Mouse (Mus musculus) hindbrain, embryonic 13.5 days (tissue): ENCODE measurements around the gene Plekha6. TPM values are rescaled to one million over a fixed set of nuclear protein-coding genes. Genes with fewer than 3 reads are reported as not detected.
A peak's percentile ranks its signal among the peaks of the same experiment; 100 is the strongest.

Experiments
- ATAC-seq: fragments of 200-750 bp; cut with Nextera tagmentation; 2 replicates; pipeline ENCODE4 v1.8.0; 2017; ENCODE audit warnings: moderate TSS enrichment; ENCODE audit not compliant: low FRiP score
- H3K27ac ChIP-seq: fragments of 300-500 bp; sonication (generic); 2 replicates; pipeline ENCODE4 v1.5.1; 2015; ENCODE audit warnings: inconsistent platforms, mild to moderate bottlenecking, moderate library complexity
- H3K27me3 ChIP-seq: fragments of 300-500 bp; sonication (generic); 2 replicates; pipeline ENCODE4 v1.6.1; 2015; ENCODE audit warnings: mild to moderate bottlenecking, inconsistent platforms
- H3K36me3 ChIP-seq: fragments of 300-500 bp; sonication (generic); 2 replicates; pipeline ENCODE4 v1.6.1; 2015; ENCODE audit warnings: mild to moderate bottlenecking, inconsistent platforms
- H3K4me1 ChIP-seq: fragments of 300-500 bp; sonication (generic); replicated peaks from 2 replicates; pipeline ENCODE4 v1.6.1; 2015; ENCODE audit warnings: inconsistent platforms
- H3K4me2 ChIP-seq: fragments of 300-500 bp; sonication (generic); 2 replicates; pipeline ENCODE4 v1.6.1; 2015; ENCODE audit warnings: inconsistent platforms, mild to moderate bottlenecking, moderate library complexity
- H3K4me3 ChIP-seq: fragments of 300-500 bp; sonication (generic); 2 replicates; pipeline ENCODE4 v1.5.1; 2015; ENCODE audit warnings: mild to moderate bottlenecking, inconsistent platforms
- H3K9ac ChIP-seq: fragments of 300-500 bp; sonication (generic); 2 replicates; pipeline ENCODE4 v1.6.1; 2015; ENCODE audit warnings: mild to moderate bottlenecking, inconsistent platforms
- H3K9me3 ChIP-seq: fragments of 300-500 bp; sonication (generic); 2 replicates; pipeline ENCODE4 v1.6.1; 2016; ENCODE audit warnings: inconsistent platforms
- WGBS: fragments of 180-500 bp; shearing (Covaris S2); methylation state at CpG from one replicate; pipeline ENCODE4 v1.1.7; 2015; 5-methylcytosine and 5-hydroxymethylcytosine counted together
- polyA plus RNA-seq: library from polyadenylated mRNA; unstranded; fragments of >200 nt; fragmentation: Nextera tagmentation; extraction: Ambion mirVana; gene quantifications from 2 replicates; pipeline ENCODE4 v1.2.1, GENCODE M21; 2015

The Plekha6 gene
- polyA plus RNA-seq, 1 experiment from 2014 or later, result 20.4 TPM

GRCm38 (mm10) chr1:133225561-133225960, 61.6 kb downstream of the Plekha6 start:
- 94% methylated on average over 2 of the region's 2 CpGs for WGBS
- H3K27ac ChIP-seq, result peak overlapping the region; percentile 63; the same call in 1 of the 2 replicates
- 0 out of 2 replicates have a peak, but pooled peaks cover 4% of the 10 kb centered on the region for H3K27me3 ChIP-seq
- no peaks in the 10 kb centered on the region for H3K36me3 ChIP-seq
- H3K9me3 ChIP-seq, result no peaks in the 10 kb centered on the region
- H3K4me2 ChIP-seq, result no peak overlapping the region
- peaks cover 63% of the 10 kb centered on the region for H3K4me1 ChIP-seq
- 0 out of 2 replicates have a peak overlapping the region, but pooled peaks have one; percentile 25 for H3K9ac ChIP-seq
- no peak for ATAC-seq
- no peak overlapping the region for H3K4me3 ChIP-seq

- H3K27me3 ChIP-seq, result 0 out of 2 replicates have a peak, but pooled peaks cover 4% of the 10 kb centered on the region
- no peak overlapping the region for H3K4me3 ChIP-seq
- H3K27ac ChIP-seq, result peak overlapping the region; percentile 63
- no peak for ATAC-seq
- WGBS, result 23% methylated on average over 9 of the region's 9 CpGs
- peaks cover 63% of the 10 kb centered on the region for H3K4me1 ChIP-seq
- no peaks in the 10 kb centered on the region for H3K9me3 ChIP-seq
- H3K9ac ChIP-seq, result peak overlapping the region; percentile 25; the same call in 1 of the 2 replicates
- no peak overlapping the region for H3K4me2 ChIP-seq
- no peaks in the 10 kb centered on the region for H3K36me3 ChIP-seq
Observed at GRCm38 (mm10) chr1:133225963-133226660, 62.1 kb downstream of the Plekha6 start.

- ATAC-seq, result peak; percentile 43; the same call in 1 of the 2 replicates
- H3K4me1 ChIP-seq, result peaks cover 59% of the 10 kb centered on the region
- no peaks in the 10 kb centered on the region for H3K9me3 ChIP-seq
- no peak overlapping the region for H3K4me3 ChIP-seq
- H3K9ac ChIP-seq, result peak overlapping the region; percentile 9; the same call in 1 of the 2 replicates
- 0 out of 2 replicates have a peak, but pooled peaks cover 4% of the 10 kb centered on the region for H3K27me3 ChIP-seq
- H3K27ac ChIP-seq, result peak overlapping the region; percentile 61
- 22% methylated on average over 9 of the region's 9 CpGs for WGBS
- H3K36me3 ChIP-seq, result no peaks in the 10 kb centered on the region
- H3K4me2 ChIP-seq, result peak overlapping the region; percentile 2; the same call in 1 of the 2 replicates
Observed at GRCm38 (mm10) chr1:133226928-133227327, 62.9 kb downstream of the Plekha6 start.

GRCm38 (mm10) chr1:133227378-133227777, 63.4 kb downstream of the Plekha6 start:
- 47% methylated on average over 2 of the region's 2 CpGs for WGBS

GRCm38 (mm10) chr1:133228809-133229487, 64.9 kb downstream of the Plekha6 start:
- H3K4me1 ChIP-seq, result peaks cover 49% of the 10 kb centered on the region
- H3K4me3 ChIP-seq, result no peak overlapping the region
- H3K9me3 ChIP-seq, result no peaks in the 10 kb centered on the region
- H3K27me3 ChIP-seq, result 0 out of 2 replicates have a peak, but pooled peaks cover 4% of the 10 kb centered on the region
- H3K36me3 ChIP-seq, result no peaks in the 10 kb centered on the region
- WGBS, result 62% methylated on average over 9 of the region's 9 CpGs
- H3K27ac ChIP-seq, result no peak overlapping the region
- no peak for ATAC-seq
- no peak overlapping the region for H3K9ac ChIP-seq
- H3K4me2 ChIP-seq, result no peak overlapping the region

More at GRCm38 (mm10) chr1:133227378-133227777, 63.4 kb downstream of the Plekha6 start:
- no peak overlapping the region for H3K4me3 ChIP-seq
- no peaks in the 10 kb centered on the region for H3K9me3 ChIP-seq
- H3K36me3 ChIP-seq, result no peaks in the 10 kb centered on the region
- ATAC-seq, result no peak
- H3K4me2 ChIP-seq, result 0 out of 2 replicates have a peak overlapping the region, but pooled peaks have one; percentile 2
- peaks cover 55% of the 10 kb centered on the region for H3K4me1 ChIP-seq
- no peak overlapping the region for H3K9ac ChIP-seq
- H3K27ac ChIP-seq, result peak overlapping the region; percentile 61
- 0 out of 2 replicates have a peak, but pooled peaks cover 4% of the 10 kb centered on the region for H3K27me3 ChIP-seq

GRCm38 (mm10) chr1:133231523-133232193, 67.6 kb downstream of the Plekha6 start:
- H3K9ac ChIP-seq, result no peak overlapping the region
- no peak for ATAC-seq
- H3K36me3 ChIP-seq, result no peaks in the 10 kb centered on the region
- H3K4me3 ChIP-seq, result no peak overlapping the region
- H3K4me2 ChIP-seq, result no peak overlapping the region
- H3K27me3 ChIP-seq, result no peaks in the 10 kb centered on the region
- no peaks in the 10 kb centered on the region for H3K9me3 ChIP-seq
- H3K4me1 ChIP-seq, result peaks cover 44% of the 10 kb centered on the region
- 93% methylated on average over 7 of the region's 7 CpGs for WGBS
- H3K27ac ChIP-seq, result no peak overlapping the region

GRCm38 (mm10) chr1:133235909-133236308, 71.9 kb downstream of the Plekha6 start:
- Histone ChIP-seq H3K9ac (no peak overlapping the region), H3K4me1 (peaks cover 52% of the 10 kb centered on the region), H3K4me3 (no peak overlapping the region), H3K9me3 (no peaks in the 10 kb centered on the region), H3K27ac (no peak overlapping the region), H3K27me3 (no peaks in the 10 kb centered on the region), H3K36me3 (peaks cover 8% of the 10 kb centered on the region; the same call in 1 of the 2 replicates), H3K4me2 (no peak overlapping the region)
- 45% methylated on average over 5 of the region's 5 CpGs for WGBS
- ATAC-seq, result no peak

- H3K9me3 ChIP-seq, result no peaks in the 10 kb centered on the region
- H3K27me3 ChIP-seq, result no peaks in the 10 kb centered on the region
- peak overlapping the region; percentile 19; the same call in 1 of the 2 replicates for H3K9ac ChIP-seq
- no peak overlapping the region for H3K4me3 ChIP-seq
- ATAC-seq, result 0 out of 2 replicates have a peak, but pooled peaks have one; percentile 43
- H3K4me2 ChIP-seq, result no peak overlapping the region
- WGBS, result 38% methylated on average over 8 of the region's 8 CpGs
- H3K4me1 ChIP-seq, result peaks cover 49% of the 10 kb centered on the region
- H3K36me3 ChIP-seq, result peaks cover 8% of the 10 kb centered on the region; the same call in 1 of the 2 replicates
- peak overlapping the region; percentile 8; the same call in 1 of the 2 replicates for H3K27ac ChIP-seq
Observed at GRCm38 (mm10) chr1:133236693-133237440, 72.9 kb downstream of the Plekha6 start.

GRCm38 (mm10) chr1:133237670-133238069, 73.7 kb downstream of the Plekha6 start:
- no peak overlapping the region for H3K4me2 ChIP-seq
- peaks cover 8% of the 10 kb centered on the region; the same call in 1 of the 2 replicates for H3K36me3 ChIP-seq
- peaks cover 45% of the 10 kb centered on the region for H3K4me1 ChIP-seq
- H3K27ac ChIP-seq, result no peak overlapping the region
- WGBS, result 46% methylated on average over 11 of the region's 11 CpGs
- no peak overlapping the region for H3K4me3 ChIP-seq
- H3K27me3 ChIP-seq, result no peaks in the 10 kb centered on the region
- H3K9me3 ChIP-seq, result no peaks in the 10 kb centered on the region
- H3K9ac ChIP-seq, result no peak overlapping the region
- ATAC-seq, result no peak

GRCm38 (mm10) chr1:133239121-133239812, 75.3 kb downstream of the Plekha6 start:
- no peaks in the 10 kb centered on the region for H3K27me3 ChIP-seq
- peaks cover 41% of the 10 kb centered on the region for H3K4me1 ChIP-seq
- peaks cover 8% of the 10 kb centered on the region; the same call in 1 of the 2 replicates for H3K36me3 ChIP-seq
- H3K9ac ChIP-seq, result no peak overlapping the region
- no peak overlapping the region for H3K27ac ChIP-seq
- WGBS, result 54% methylated on average over 6 of the region's 6 CpGs
- H3K4me2 ChIP-seq, result no peak overlapping the region
- H3K9me3 ChIP-seq, result no peaks in the 10 kb centered on the region
- ATAC-seq, result no peak
- no peak overlapping the region for H3K4me3 ChIP-seq

GRCm38 (mm10) chr1:133239813-133240160, 75.8 kb downstream of the Plekha6 start:
- WGBS, result 54% methylated on average over 6 of the region's 6 CpGs
- H3K9ac ChIP-seq, result no peak overlapping the region
- peaks cover 8% of the 10 kb centered on the region; the same call in 1 of the 2 replicates for H3K36me3 ChIP-seq
- ATAC-seq, result no peak
- no peak overlapping the region for H3K4me3 ChIP-seq
- H3K4me2 ChIP-seq, result no peak overlapping the region
- H3K27ac ChIP-seq, result no peak overlapping the region
- H3K27me3 ChIP-seq, result no peaks in the 10 kb centered on the region
- H3K9me3 ChIP-seq, result no peaks in the 10 kb centered on the region
- peaks cover 45% of the 10 kb centered on the region for H3K4me1 ChIP-seq
